Mouse (Mus musculus) MN1 (cell line): ENCODE results near the gene Pnma1.

Experiments used
- DNase-seq: peaks from one replicate; pipeline ENCODE4 v3.0.0-alpha.2; 2016; ENCODE audit warnings: low spot score

The Pnma1 gene

GRCm38 (mm10) chr12:84147954-84148621 lies at the start of gene Pnma1:
Gene Pnma1, minus strand, starts transcription at chr12:84148489.
- peak; percentile 84 for DNase-seq

- DNase-seq = no peak
These were observed 46.9 kb upstream of the Pnma1 start for GRCm38 (mm10) chr12:84195195-84195594.

- DNase-seq = no peak
These were observed 46.3 kb upstream of the Pnma1 start for GRCm38 (mm10) chr12:84194400-84195109.

- peak; percentile 97 for DNase-seq
These were observed 45.5 kb upstream of the Pnma1 start for GRCm38 (mm10) chr12:84193642-84194399.

- peak; percentile 93 for DNase-seq
These were observed 44.7 kb upstream of the Pnma1 start for GRCm38 (mm10) chr12:84192741-84193641.

- no peak for DNase-seq
These were observed 44.0 kb upstream of the Pnma1 start for GRCm38 (mm10) chr12:84192280-84192679.

- peak; percentile 66 for DNase-seq
These were observed 43.5 kb upstream of the Pnma1 start for GRCm38 (mm10) chr12:84191770-84192169.

GRCm38 (mm10) chr12:84191190-84191589 lies 42.9 kb upstream of the Pnma1 start:
- no peak for DNase-seq

- DNase-seq = peak; percentile 53
These were observed 42.0 kb upstream of the Pnma1 start for GRCm38 (mm10) chr12:84190151-84190820.

- no peak for DNase-seq
These were observed 40.7 kb upstream of the Pnma1 start for GRCm38 (mm10) chr12:84188881-84189444.

GRCm38 (mm10) chr12:84187752-84188601 lies 39.7 kb upstream of the Pnma1 start:
- peak; percentile 68 for DNase-seq

- peak; percentile 61 for DNase-seq
These were observed 38.7 kb upstream of the Pnma1 start for GRCm38 (mm10) chr12:84186950-84187349.

- no peak for DNase-seq
These were observed 38.2 kb upstream of the Pnma1 start for GRCm38 (mm10) chr12:84186536-84186935.

GRCm38 (mm10) chr12:84185547-84185946 lies 37.3 kb upstream of the Pnma1 start:
- DNase-seq = no peak

GRCm38 (mm10) chr12:84184979-84185378 lies 36.7 kb upstream of the Pnma1 start:
- DNase-seq = no peak

GRCm38 (mm10) chr12:84181999-84182398 lies 33.7 kb upstream of the Pnma1 start:
- DNase-seq = no peak

GRCm38 (mm10) chr12:84180701-84181435 lies 32.6 kb upstream of the Pnma1 start:
- DNase-seq = peak; percentile 89

- DNase-seq = peak; percentile 65
These were observed 31.8 kb upstream of the Pnma1 start for GRCm38 (mm10) chr12:84180090-84180489.
